Mouse (Mus musculus): ENCODE measurements around the gene Stpg4. TPM values are rescaled to one million over a fixed set of nuclear protein-coding genes. Genes with fewer than 3 reads are reported as not detected.

The Stpg4 gene
- not detected in 2 replicates for polyA plus RNA-seq (2015; fragmentation: Nextera tagmentation; extraction: Ambion mirVana)

GRCm38 (mm10) chr17:87427511-87427910, at the start of gene Stpg4:
Gene Stpg4, minus strand, starts transcription at chr17:87427741.

GRCm38 (mm10) chr17:87446767-87447611, 19.4 kb upstream of the Stpg4 start, which contains the start of gene Calm2:
Gene Calm2, minus strand, starts transcription at chr17:87446935.

Other genes with a start within 250 kb of the Stpg4 start
- gene Mcfd2, start 161.8 kb downstream of the Stpg4 start, polyA plus RNA-seq (2015; fragmentation: Nextera tagmentation; extraction: Ambion mirVana), result 91.9 and 94.2 TPM in 2 replicates
- gene Ttc7, start 144.9 kb downstream of the Stpg4 start, polyA plus RNA-seq (2015; fragmentation: Nextera tagmentation; extraction: Ambion mirVana), result 9.7 and 12.1 TPM in 2 replicates
- 1,545 and 1,905 TPM in 2 replicates for gene Calm2, start 19.2 kb upstream of the Stpg4 start, polyA plus RNA-seq (2015; fragmentation: Nextera tagmentation; extraction: Ambion mirVana)
- 71.7 and 72.9 TPM in 2 replicates for gene Epcam, start 208.2 kb upstream of the Stpg4 start, polyA plus RNA-seq (2015; fragmentation: Nextera tagmentation; extraction: Ambion mirVana)
- gene Msh2, start 244.6 kb upstream of the Stpg4 start, polyA plus RNA-seq (2015; fragmentation: Nextera tagmentation; extraction: Ambion mirVana), result 22.9 and 25.1 TPM in 2 replicates